Mouse (Mus musculus) bone marrow macrophage, adult 2 months (primary cell): Measurements from ENCODE around the gene Sestd1.

ENCODE experiments used
- CTCF ChIP-seq: IDR thresholded peaks from 2 replicates; pipeline ENCODE4 v1.5.1; 2012; ENCODE audit warnings: low read depth, mild to moderate bottlenecking, low read length, moderate library complexity
- POLR2A ChIP-seq: IDR thresholded peaks from 2 replicates; pipeline ENCODE4 v1.6.1; 2012; ENCODE audit warnings: mild to moderate bottlenecking, low read depth, low read length, borderline replicate concordance

GRCm38 (mm10) chr2:77182996-77183380 lies 97.4 kb downstream of the Sestd1 start:
- no peak for TF ChIP-seq CTCF
- no peak for TF ChIP-seq POLR2A
